Mouse (Mus musculus) midbrain, postnatal 0 days (tissue): ENCODE measurements around the gene Ndufs5. TPM values are rescaled to one million over a fixed set of nuclear protein-coding genes. Genes with fewer than 3 reads are reported as not detected.
A peak's percentile ranks its signal among the peaks of the same experiment; 100 is the strongest.

Experiments used
- ATAC-seq: fragments of 200-750 bp; cut with Nextera tagmentation; 2 replicates; pipeline ENCODE4 v1.8.0; 2017; ENCODE audit warnings: moderate number of reproducible peaks, mild to moderate bottlenecking, moderate TSS enrichment, moderate library complexity; ENCODE audit not compliant: low FRiP score
- DNase-seq: peaks from one replicate; pipeline ENCODE4 v3.0.0-alpha.2; 2015; ENCODE audit warnings: low spot score
- H3K27ac ChIP-seq: fragments of 300-500 bp; sonication (generic); 2 replicates; pipeline ENCODE4 v1.5.1; 2014; ENCODE audit warnings: low read depth, mild to moderate bottlenecking, low read length, mixed read lengths
- H3K27me3 ChIP-seq: fragments of 300-500 bp; sonication (generic); 2 replicates; pipeline ENCODE4 v1.6.1; 2014; ENCODE audit warnings: low read length, control low read depth, mixed read lengths; ENCODE audit not compliant: insufficient read depth
- H3K36me3 ChIP-seq: fragments of 300-500 bp; sonication (generic); 2 replicates; pipeline ENCODE4 v1.6.1; 2014; ENCODE audit warnings: low read length, control low read depth, mixed read lengths; ENCODE audit not compliant: insufficient read depth
- H3K4me1 ChIP-seq: fragments of 300-500 bp; sonication (generic); 2 replicates; pipeline ENCODE4 v1.6.1; 2014; ENCODE audit warnings: mild to moderate bottlenecking, control low read depth, antibody characterized with exemption, low read length, mixed read lengths; ENCODE audit not compliant: insufficient read depth
- H3K4me2 ChIP-seq: fragments of 300-500 bp; sonication (generic); 2 replicates; pipeline ENCODE4 v1.6.1; 2014; ENCODE audit warnings: low read depth, mild to moderate bottlenecking, low read length, mixed read lengths; ENCODE audit not compliant: poor library complexity, severe bottlenecking
- H3K4me3 ChIP-seq: fragments of 300-500 bp; sonication (generic); 2 replicates; pipeline ENCODE4 v1.5.1; 2014; ENCODE audit warnings: low read depth, mild to moderate bottlenecking, low read length, moderate library complexity
- H3K9ac ChIP-seq: fragments of 300-500 bp; sonication (generic); replicated peaks from 2 replicates; pipeline ENCODE4 v1.6.1; 2014; ENCODE audit warnings: mild to moderate bottlenecking, low read length, moderate library complexity, mixed read lengths; ENCODE audit not compliant: poor library complexity, severe bottlenecking
- H3K9me3 ChIP-seq: fragments of 300-500 bp; sonication (generic); 2 replicates; pipeline ENCODE4 v1.6.1; 2016; ENCODE audit warnings: low read length, control low read depth
- CTCF ChIP-seq: IDR thresholded peaks from 2 replicates; pipeline ENCODE4 v1.5.1; 2016; ENCODE audit warnings: antibody characterized with exemption, mild to moderate bottlenecking
- WGBS: fragments of 180-500 bp; shearing (Covaris S2); extraction: QIAGEN DNeasy Blood & Tissue Kit; methylation state at CpG from one replicate; pipeline ENCODE4 v1.1.7; 2014; 5-methylcytosine and 5-hydroxymethylcytosine counted together
- polyA plus RNA-seq: library from polyadenylated mRNA; unstranded; fragments of >200 nt; fragmentation: Nextera tagmentation; extraction: Ambion mirVana; gene quantifications from 2 replicates; pipeline ENCODE4 v1.2.1, GENCODE M21; 2015
- total RNA-seq: library from RNA; depleted of rRNA; stranded (reverse); fragments of >200 nt; gene quantifications from 2 replicates; pipeline ENCODE4 v1.2.3, GENCODE M21; 2014

Gene Ndufs5
- total and polyA plus RNA-seq, 2 experiments from 2014 or later: 141 to 588 TPM

GRCm38 (mm10) chr4:123732921-123733320, 14.9 kb upstream of the Ndufs5 start:
- no peaks in the 10 kb centered on the region for H3K27me3 ChIP-seq
- no peak for TF ChIP-seq CTCF
- no peak overlapping the region for H3K4me3 ChIP-seq
- peak; percentile 27; the same call in 1 of the 2 replicates for ATAC-seq
- no peaks in the 10 kb centered on the region for H3K4me1 ChIP-seq
- H3K9ac ChIP-seq: no peak overlapping the region
- peaks cover 17% of the 10 kb centered on the region; the same call in 1 of the 2 replicates for H3K36me3 ChIP-seq
- H3K4me2 ChIP-seq: no peak overlapping the region
- no peak overlapping the region for H3K27ac ChIP-seq
- no peaks in the 10 kb centered on the region for H3K9me3 ChIP-seq
- 94% methylated on average over 2 of the region's 2 CpGs for WGBS
- no peak for DNase-seq

- H3K27me3 ChIP-seq: no peaks in the 10 kb centered on the region
- H3K9me3 ChIP-seq: no peaks in the 10 kb centered on the region
- no peak overlapping the region for H3K27ac ChIP-seq
- no peak overlapping the region for H3K9ac ChIP-seq
- peak; percentile 31 for DNase-seq
- H3K36me3 ChIP-seq: peaks cover 14% of the 10 kb centered on the region; the same call in 1 of the 2 replicates
- 93% methylated on average over 4 of the region's 4 CpGs for WGBS
- ATAC-seq: no peak
- H3K4me1 ChIP-seq: no peaks in the 10 kb centered on the region
- no peak overlapping the region for H3K4me2 ChIP-seq
- TF ChIP-seq CTCF: no peak
- no peak overlapping the region for H3K4me3 ChIP-seq
Observed at GRCm38 (mm10) chr4:123732163-123732910, 14.3 kb upstream of the Ndufs5 start.

GRCm38 (mm10) chr4:123721761-123722160, 3.8 kb upstream of the Ndufs5 start:
- Histone ChIP-seq H3K27me3 (no peaks in the 10 kb centered on the region), H3K27ac (no peak overlapping the region), H3K4me3 (no peak overlapping the region), H3K4me1 (peaks cover 2% of the 10 kb centered on the region; the same call in 1 of the 2 replicates), H3K9ac (no peak overlapping the region), H3K4me2 (no peak overlapping the region), H3K9me3 (no peaks in the 10 kb centered on the region), H3K36me3 (no peaks in the 10 kb centered on the region)
- no peak for TF ChIP-seq CTCF
- DNase-seq (no peak), ATAC-seq (no peak)
- WGBS: 85% methylated on average over 4 of the region's 4 CpGs

GRCm38 (mm10) chr4:123718434-123718780, 405 bp upstream of the Ndufs5 start:
- DNase-seq: no peak
- Histone ChIP-seq H3K9me3 (no peaks in the 10 kb centered on the region), H3K4me2 (peak overlapping the region; percentile 52), H3K27me3 (no peaks in the 10 kb centered on the region), H3K4me3 (peak overlapping the region; percentile 59), H3K36me3 (peaks cover 5% of the 10 kb centered on the region; the same call in 1 of the 2 replicates), H3K9ac (peak overlapping the region; percentile 74; the same call in 1 of the 2 replicates), H3K27ac (0 out of 2 replicates have a peak overlapping the region, but pooled peaks have one; percentile 71), H3K4me1 (peaks cover 2% of the 10 kb centered on the region; the same call in 1 of the 2 replicates)
- TF ChIP-seq CTCF: no peak
- no peak for ATAC-seq
- WGBS: 25% methylated on average over 7 of the region's 7 CpGs

- 84% methylated on average over 1 of the region's 3 CpGs for WGBS
- ATAC-seq (no peak), DNase-seq (no peak)
- no peak for TF ChIP-seq CTCF
- no peak overlapping the region for H3K27ac ChIP-seq
- H3K9ac ChIP-seq: no peak overlapping the region
- no peak overlapping the region for H3K4me3 ChIP-seq
- H3K4me1 ChIP-seq: 0 out of 2 replicates have a peak, but pooled peaks cover 2% of the 10 kb centered on the region
- H3K9me3 ChIP-seq: no peaks in the 10 kb centered on the region
- H3K4me2 ChIP-seq: no peak overlapping the region
- H3K27me3 ChIP-seq: no peaks in the 10 kb centered on the region
- peaks cover 5% of the 10 kb centered on the region; the same call in 1 of the 2 replicates for H3K36me3 ChIP-seq
Observed at GRCm38 (mm10) chr4:123712431-123712830, 5.6 kb downstream of the Ndufs5 start.

GRCm38 (mm10) chr4:123707340-123707739, 10.7 kb downstream of the Ndufs5 start:
- H3K9ac ChIP-seq: no peak overlapping the region
- ATAC-seq: no peak
- 90% methylated on average over 5 of the region's 5 CpGs for WGBS
- no peaks in the 10 kb centered on the region for H3K27me3 ChIP-seq
- H3K4me1 ChIP-seq: no peaks in the 10 kb centered on the region
- H3K9me3 ChIP-seq: no peaks in the 10 kb centered on the region
- no peak overlapping the region for H3K27ac ChIP-seq
- H3K4me2 ChIP-seq: no peak overlapping the region
- H3K36me3 ChIP-seq: no peaks in the 10 kb centered on the region
- no peak overlapping the region for H3K4me3 ChIP-seq
- DNase-seq: no peak
- no peak for TF ChIP-seq CTCF
